Mouse (Mus musculus): ENCODE results near the gene Glce. TPM values are rescaled to one million over a fixed set of nuclear protein-coding genes. Genes with fewer than 3 reads are reported as not detected.
A peak's percentile ranks its signal among the peaks of the same experiment; 100 is the strongest.

The Glce gene
- polyA plus RNA-seq, 1 experiment from 2014 or later: 5.4 TPM

- no peak for TF ChIP-seq EP300 (IDR thresholded peaks at IDR 0.05; ENCODE audit: low read depth)
- TF ChIP-seq CTCF (IDR thresholded peaks at IDR 0.05; ENCODE audit: low read depth): no peak
- H3K36me3 ChIP-seq (replicated peaks; ENCODE audit: insufficient read depth, low read length): no peaks in the 10 kb centered on the region
- 37% methylated on average over 7 of the region's 7 CpGs for WGBS (ENCODE audit: insufficient replicate concordance)
- H3K27ac ChIP-seq (ENCODE audit: low read depth): no peak overlapping the region
- 0 out of 2 replicates have a peak, but pooled peaks cover 14% of the 10 kb centered on the region for H3K27me3 ChIP-seq (ENCODE audit: insufficient read depth, low read length)
- no peaks in the 10 kb centered on the region for H3K9me3 ChIP-seq (ENCODE audit: low read length)
- no peak overlapping the region for H3K4me2 ChIP-seq (ENCODE audit: low read depth, low read length)
- no peak overlapping the region for H3K9ac ChIP-seq (replicated peaks)
- ATAC-seq: no peak
- no peak overlapping the region for H3K4me3 ChIP-seq (ENCODE audit: low read depth, low read length)
- no peak for DNase-seq
- peaks cover 7% of the 10 kb centered on the region for H3K4me1 ChIP-seq (ENCODE audit: insufficient read depth)
Measured at GRCm38 (mm10) chr9:62021583-62022120, 100.8 kb downstream of the Glce start.

- no peak for DNase-seq
- no peak overlapping the region for H3K9ac ChIP-seq (replicated peaks)
- no peak for TF ChIP-seq EP300 (IDR thresholded peaks at IDR 0.05; ENCODE audit: low read depth)
- no peak for TF ChIP-seq CTCF (IDR thresholded peaks at IDR 0.05; ENCODE audit: low read depth)
- H3K4me1 ChIP-seq (ENCODE audit: insufficient read depth): peaks cover 3% of the 10 kb centered on the region; the same call in 1 of the 2 replicates
- WGBS (ENCODE audit: insufficient replicate concordance): 30% methylated on average over 7 of the region's 7 CpGs
- no peak for ATAC-seq
- 0 out of 2 replicates have a peak, but pooled peaks cover 4% of the 10 kb centered on the region for H3K27me3 ChIP-seq (ENCODE audit: insufficient read depth, low read length)
- H3K9me3 ChIP-seq (ENCODE audit: low read length): no peaks in the 10 kb centered on the region
- H3K4me3 ChIP-seq (ENCODE audit: low read depth, low read length): no peak overlapping the region
- no peak overlapping the region for H3K4me2 ChIP-seq (ENCODE audit: low read depth, low read length)
- H3K27ac ChIP-seq (ENCODE audit: low read depth): no peak overlapping the region
- H3K36me3 ChIP-seq (replicated peaks; ENCODE audit: insufficient read depth, low read length): no peaks in the 10 kb centered on the region
Measured at GRCm38 (mm10) chr9:62020259-62020658, 102.2 kb downstream of the Glce start.

GRCm38 (mm10) chr9:62018229-62019093 is 104.0 kb downstream of the Glce start:
- 58% methylated on average over 14 of the region's 14 CpGs for WGBS (ENCODE audit: insufficient replicate concordance)
- H3K36me3 ChIP-seq (replicated peaks; ENCODE audit: insufficient read depth, low read length): no peaks in the 10 kb centered on the region
- TF ChIP-seq EP300 (IDR thresholded peaks at IDR 0.05; ENCODE audit: low read depth) (no peak), CTCF (IDR thresholded peaks at IDR 0.05; ENCODE audit: low read depth) (no peak)
- ATAC-seq (no peak), DNase-seq (no peak)
- no peak overlapping the region for H3K9ac ChIP-seq (replicated peaks)
- H3K4me3 ChIP-seq (ENCODE audit: low read depth, low read length): no peak overlapping the region
- H3K27me3 ChIP-seq (ENCODE audit: insufficient read depth, low read length): no peaks in the 10 kb centered on the region
- H3K4me2 ChIP-seq (ENCODE audit: low read depth, low read length): no peak overlapping the region
- H3K9me3 ChIP-seq (ENCODE audit: low read length): no peaks in the 10 kb centered on the region
- peaks cover 3% of the 10 kb centered on the region; the same call in 1 of the 2 replicates for H3K4me1 ChIP-seq (ENCODE audit: insufficient read depth)
- no peak overlapping the region for H3K27ac ChIP-seq (ENCODE audit: low read depth)

- Histone ChIP-seq H3K4me1 (ENCODE audit: insufficient read depth) (peaks cover 3% of the 10 kb centered on the region; the same call in 1 of the 2 replicates), H3K4me3 (ENCODE audit: low read depth, low read length) (no peak overlapping the region), H3K9me3 (ENCODE audit: low read length) (no peaks in the 10 kb centered on the region), H3K36me3 (replicated peaks; ENCODE audit: insufficient read depth, low read length) (no peaks in the 10 kb centered on the region), H3K27ac (ENCODE audit: low read depth) (no peak overlapping the region), H3K9ac (replicated peaks) (no peak overlapping the region), H3K27me3 (ENCODE audit: insufficient read depth, low read length) (no peaks in the 10 kb centered on the region), H3K4me2 (ENCODE audit: low read depth, low read length) (no peak overlapping the region)
- 78% methylated on average over 6 of the region's 6 CpGs for whole genome bisulfite sequencing (ENCODE audit: insufficient replicate concordance)
- no peak for DNase-seq
- ATAC-seq: no peak
- TF ChIP-seq CTCF (IDR thresholded peaks at IDR 0.05; ENCODE audit: low read depth) (no peak), EP300 (IDR thresholded peaks at IDR 0.05; ENCODE audit: low read depth) (no peak)
Measured at GRCm38 (mm10) chr9:62017329-62017728, 105.1 kb downstream of the Glce start.

- H3K4me2 ChIP-seq (ENCODE audit: low read depth, low read length): no peak overlapping the region
Measured at GRCm38 (mm10) chr9:62015504-62015903, 107.0 kb downstream of the Glce start.

GRCm38 (mm10) chr9:62013316-62014097 is 108.9 kb downstream of the Glce start:
- H3K36me3 ChIP-seq (replicated peaks; ENCODE audit: insufficient read depth, low read length): no peaks in the 10 kb centered on the region
- no peak for DNase-seq
- no peak overlapping the region for H3K9ac ChIP-seq (replicated peaks)
- 55% methylated on average over 12 of the region's 12 CpGs for WGBS (ENCODE audit: insufficient replicate concordance)
- no peaks in the 10 kb centered on the region for H3K27me3 ChIP-seq (ENCODE audit: insufficient read depth, low read length)
- no peak overlapping the region for H3K4me3 ChIP-seq (ENCODE audit: low read depth, low read length)
- ATAC-seq: no peak
- TF ChIP-seq EP300 (IDR thresholded peaks at IDR 0.05; ENCODE audit: low read depth) (no peak), CTCF (IDR thresholded peaks at IDR 0.05; ENCODE audit: low read depth) (no peak)
- H3K27ac ChIP-seq (ENCODE audit: low read depth): no peak overlapping the region
- H3K4me2 ChIP-seq (ENCODE audit: low read depth, low read length): no peak overlapping the region
- H3K9me3 ChIP-seq (ENCODE audit: low read length): no peaks in the 10 kb centered on the region
- H3K4me1 ChIP-seq (ENCODE audit: insufficient read depth): no peaks in the 10 kb centered on the region

More at GRCm38 (mm10) chr9:62015504-62015903, 107.0 kb downstream of the Glce start:
- Histone ChIP-seq H3K4me1 (ENCODE audit: insufficient read depth) (no peaks in the 10 kb centered on the region), H3K36me3 (replicated peaks; ENCODE audit: insufficient read depth, low read length) (no peaks in the 10 kb centered on the region), H3K4me3 (ENCODE audit: low read depth, low read length) (no peak overlapping the region), H3K9me3 (ENCODE audit: low read length) (no peaks in the 10 kb centered on the region), H3K27ac (ENCODE audit: low read depth) (no peak overlapping the region), H3K9ac (replicated peaks) (no peak overlapping the region), H3K27me3 (ENCODE audit: insufficient read depth, low read length) (no peaks in the 10 kb centered on the region)
- DNase-seq: no peak
- no peak for TF ChIP-seq EP300 (IDR thresholded peaks at IDR 0.05; ENCODE audit: low read depth)
- peak; percentile 50 for TF ChIP-seq CTCF (IDR thresholded peaks at IDR 0.05; ENCODE audit: low read depth)
- no peak for ATAC-seq
- 52% methylated on average over 3 of the region's 3 CpGs for WGBS (ENCODE audit: insufficient replicate concordance)

Data from liver, postnatal 0 days (tissue).